Mouse (Mus musculus) heart, adult 2 months (tissue): ENCODE measurements around the gene Myt1.

ENCODE experiments used
- CTCF ChIP-seq: fragments of 200-600 bp; IDR thresholded peaks from 2 replicates; pipeline ENCODE4 v1.8.1; 2022; ENCODE audit warnings: antibody characterized with exemption, mild to moderate bottlenecking, moderate library complexity
- EP300 ChIP-seq: fragments of 200-500 bp; IDR thresholded peaks from 2 replicates; pipeline ENCODE4 v1.6.1; 2011; ENCODE audit warnings: low read depth, low read length, control low read depth; ENCODE audit not compliant: insufficient read depth

DNA sequence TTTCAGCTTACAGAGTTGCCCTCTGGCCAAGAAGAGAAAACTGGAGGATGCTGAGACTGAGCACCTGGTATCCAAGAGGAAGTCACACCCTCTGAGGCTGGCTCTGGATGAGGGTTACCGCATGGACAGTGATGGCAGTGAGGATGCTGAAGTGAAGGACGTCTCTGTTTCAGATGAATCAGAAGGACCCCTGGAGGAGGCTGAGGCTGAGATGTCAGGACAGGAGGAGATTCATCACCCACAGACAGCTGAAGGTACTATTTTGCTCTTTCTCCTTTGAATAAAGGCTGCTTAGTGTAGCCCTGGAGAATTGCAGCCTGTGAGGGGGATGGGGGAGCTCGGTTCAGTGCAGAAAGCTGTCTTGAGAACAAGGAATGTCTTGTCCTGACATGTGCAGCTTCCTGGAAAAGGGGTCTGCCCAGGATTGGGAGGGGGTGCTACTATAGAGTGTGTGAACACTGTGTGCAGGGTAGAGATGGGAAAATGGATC lies 32.6 kb downstream of the Myt1 start:
- no peak for TF ChIP-seq EP300
- TF ChIP-seq CTCF, result no peak
